ENCODE assay signal across 12 mouse cellular contexts in the genomic region with DNA sequence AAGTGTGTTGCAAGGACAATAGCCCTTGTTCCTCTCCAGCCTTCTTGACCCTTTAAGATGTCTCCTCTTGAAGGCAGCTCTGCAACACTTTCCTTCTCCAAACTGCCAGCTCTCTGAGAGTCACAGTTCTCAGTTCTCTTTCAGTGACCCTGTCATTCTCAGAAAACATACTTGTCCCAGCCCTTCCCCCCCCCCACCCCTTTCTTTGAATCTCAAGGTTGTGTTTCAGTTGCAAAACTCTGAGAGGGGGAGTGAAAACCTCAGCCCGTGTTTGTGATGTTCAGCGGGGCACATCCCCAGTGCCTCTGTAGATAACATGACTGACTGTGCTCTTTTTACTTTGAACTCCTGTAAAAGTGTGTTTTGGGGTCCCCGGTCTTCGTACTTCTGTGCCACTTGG. TPM values are rescaled to one million over a fixed set of nuclear protein-coding genes. Genes with fewer than 3 reads are reported as not detected.
DNase-seq lines count a peak whose midpoint lies in the region; ATAC-seq lines count a peak whose summit lies in the region.
"Had no signal": no experiment of that assay in that cellular context is flagged by ENCODE, and none has a peak within 500 bp of the region (broad histone marks: within the 10 kb centered on the region; RNA-seq: fewer than 3 reads in every experiment).

No protein-coding gene starts in this region.

- H3K36me3 ChIP-seq in forebrain, embryonic 11.5 days (ENCODE audit: control insufficient read depth, insufficient read depth, low read length), result no peaks in the 10 kb centered on the region
- no peaks in the 10 kb centered on the region for H3K36me3 ChIP-seq in forebrain, embryonic 12.5 days (replicated peaks)
- H3K36me3 ChIP-seq in limb, embryonic 13.5 days, result no peaks in the 10 kb centered on the region
- no peaks in the 10 kb centered on the region for H3K36me3 ChIP-seq in stomach, embryonic 16.5 days (ENCODE audit: control insufficient read depth, insufficient read depth, low read length)

- no peaks in the 10 kb centered on the region for H3K9me3 ChIP-seq in forebrain, embryonic 11.5 days (ENCODE audit: control insufficient read depth, low read length)
- no peaks in the 10 kb centered on the region for H3K9me3 ChIP-seq in forebrain, embryonic 12.5 days
- H3K9me3 ChIP-seq in limb, embryonic 13.5 days, result no peaks in the 10 kb centered on the region
- H3K9me3 ChIP-seq in stomach, embryonic 16.5 days (replicated peaks; ENCODE audit: control insufficient read depth, low read length), result no peaks in the 10 kb centered on the region

- DNase-seq in forebrain, embryonic 11.5 days (ENCODE audit: low spot score), result no peak
- DNase-seq in lung, postnatal 25 days (ENCODE audit: low spot score), result peak; percentile 15
- DNase-seq in lung, postnatal 10 days, result no peak
- no peak for DNase-seq in adrenal gland, postnatal 10 days
- no peak for DNase-seq in frontal cortex, postnatal 36 days (ENCODE audit: low spot score in 2 of 2)
- DNase-seq: kidney, adult 9 months had no signal

- peak overlapping the region; percentile 82; the same call in 1 of the 2 replicates for H3K4me2 ChIP-seq in forebrain, embryonic 11.5 days (ENCODE audit: low read depth, low read length, severe bottlenecking)
- no peak overlapping the region for H3K4me2 ChIP-seq in forebrain, embryonic 12.5 days
- peak overlapping the region; percentile 75 for H3K4me2 ChIP-seq in limb, embryonic 13.5 days (replicated peaks)
- no peak overlapping the region for H3K4me2 ChIP-seq in stomach, embryonic 16.5 days (ENCODE audit: low read depth, low read length)

- H3K4me3 ChIP-seq in forebrain, embryonic 11.5 days (ENCODE audit: low read depth, low read length), result no peak overlapping the region
- H3K4me3 ChIP-seq in forebrain, embryonic 12.5 days (replicated peaks), result no peak overlapping the region
- no peak overlapping the region for H3K4me3 ChIP-seq in limb, embryonic 13.5 days
- peak overlapping the region; percentile 46; the same call in 1 of the 2 replicates for H3K4me3 ChIP-seq in stomach, embryonic 16.5 days (replicated peaks; ENCODE audit: low read length)

- WGBS in forebrain, embryonic 11.5 days, result 64% methylated on average over 4 of the region's 4 CpGs
- 60% methylated on average over 4 of the region's 4 CpGs for WGBS in forebrain, embryonic 12.5 days
- 70% methylated on average over 4 of the region's 4 CpGs for WGBS in limb, embryonic 13.5 days
- WGBS in stomach, embryonic 16.5 days, result 61% methylated on average over 4 of the region's 4 CpGs

- H3K27me3 ChIP-seq in forebrain, embryonic 11.5 days (ENCODE audit: control insufficient read depth, insufficient read depth, low read length), result peaks cover 14% of the 10 kb centered on the region
- peaks cover 52% of the 10 kb centered on the region for H3K27me3 ChIP-seq in forebrain, embryonic 12.5 days
- H3K27me3 ChIP-seq in limb, embryonic 13.5 days, result peaks cover 42% of the 10 kb centered on the region
- peaks cover 19% of the 10 kb centered on the region; the same call in 1 of the 2 replicates for H3K27me3 ChIP-seq in stomach, embryonic 16.5 days (ENCODE audit: control insufficient read depth, insufficient read depth, low read length)

- H3K4me1 ChIP-seq in forebrain, embryonic 11.5 days (replicated peaks; ENCODE audit: control insufficient read depth, insufficient read depth, low read length), result 0 out of 2 replicates have a peak, but pooled peaks cover 3% of the 10 kb centered on the region
- peaks cover 11% of the 10 kb centered on the region for H3K4me1 ChIP-seq in forebrain, embryonic 12.5 days
- peaks cover 8% of the 10 kb centered on the region for H3K4me1 ChIP-seq in limb, embryonic 13.5 days
- H3K4me1 ChIP-seq in stomach, embryonic 16.5 days (ENCODE audit: control insufficient read depth, insufficient read depth, low read length), result no peaks in the 10 kb centered on the region; the same call in 1 of the 2 replicates

- H3K27ac ChIP-seq in forebrain, embryonic 11.5 days (ENCODE audit: low read depth, low read length), result no peak overlapping the region
- no peak overlapping the region for H3K27ac ChIP-seq in forebrain, embryonic 12.5 days
- H3K27ac ChIP-seq in limb, embryonic 13.5 days, result no peak overlapping the region
- H3K27ac ChIP-seq in stomach, embryonic 16.5 days (ENCODE audit: low read length), result peak overlapping the region; percentile 21; the same call in 1 of the 2 replicates

- H3K9ac ChIP-seq in forebrain, embryonic 11.5 days (ENCODE audit: low read length), result no peak overlapping the region
- no peak overlapping the region for H3K9ac ChIP-seq in forebrain, embryonic 12.5 days
- no peak overlapping the region for H3K9ac ChIP-seq in limb, embryonic 13.5 days
- H3K9ac ChIP-seq in stomach, embryonic 16.5 days (ENCODE audit: low read length), result no peak overlapping the region

- ATAC-seq in forebrain, embryonic 11.5 days (replicated peaks; ENCODE audit: low FRiP score), result no peak
- no peak for ATAC-seq in forebrain, embryonic 12.5 days (ENCODE audit: low FRiP score)
- no peak for ATAC-seq in limb, embryonic 13.5 days (ENCODE audit: low FRiP score, low read depth)
- no peak for ATAC-seq in stomach, embryonic 16.5 days (ENCODE audit: insufficient read depth, low FRiP score)

RNA-seq across cellular contexts. Expression of a gene that starts 0.9 kb away (rescaled TPM):
- 0.45 and 0.79 TPM in 2 replicates for polyA plus RNA-seq in forebrain, embryonic 11.5 days (2014; fragmentation: Nextera tagmentation; extraction: Ambion mirVana)
- 0.54 and 0.63 TPM in 2 replicates for polyA plus RNA-seq in forebrain, embryonic 12.5 days (2016; fragmentation: Nextera tagmentation; extraction: Ambion mirVana)
- polyA plus RNA-seq in limb, embryonic 13.5 days (2015; fragmentation: Nextera tagmentation; extraction: Ambion mirVana), result 0.69 and 0.92 TPM in 2 replicates
- 1.6 and 1.7 TPM in 2 replicates for polyA plus RNA-seq in stomach, embryonic 16.5 days (2015; fragmentation: Nextera tagmentation; extraction: Ambion mirVana)
- 1 to 10 TPM; 2.6 TPM for total RNA-seq in adrenal gland, postnatal 10 days (2021)

RNA-seq across cellular contexts. Expression of a gene that starts 50.8 kb away (rescaled TPM):
- 0.08 and 0.11 TPM in 2 replicates for polyA plus RNA-seq in forebrain, embryonic 11.5 days (2014; fragmentation: Nextera tagmentation; extraction: Ambion mirVana)
- 0.08 TPM in 1 of 2 replicates, not detected in the other for polyA plus RNA-seq in forebrain, embryonic 12.5 days (2016; fragmentation: Nextera tagmentation; extraction: Ambion mirVana)
- polyA plus RNA-seq in limb, embryonic 13.5 days (2015; fragmentation: Nextera tagmentation; extraction: Ambion mirVana), result 1.6 and 1.7 TPM in 2 replicates
- polyA plus RNA-seq in stomach, embryonic 16.5 days (2015; fragmentation: Nextera tagmentation; extraction: Ambion mirVana), result 8.2 and 12.8 TPM in 2 replicates
- total RNA-seq in adrenal gland, postnatal 10 days (2021), result under 1 TPM in 1 of 2 experiments, not detected in 1; 0.27 TPM
- total RNA-seq: common myeloid progenitor, adult 5-6 weeks; left cerebral cortex, adult 8-10 months had no signal
- polyA plus RNA-seq: frontal cortex, adult 2 months had no signal

Comparison
In these comparisons a context has a peak if more than half of its experiments do, and no peak if none do; other contexts are left out.
1. H3K4me2 ChIP-seq: peak in forebrain, embryonic 11.5 days (single experiment) and limb, embryonic 13.5 days (single experiment); none in forebrain, embryonic 12.5 days (single experiment) and stomach, embryonic 16.5 days (single experiment).